Mouse (Mus musculus) heart, embryonic 14.5 days (tissue): ENCODE data around the gene Wdr11. TPM values are rescaled to one million over a fixed set of nuclear protein-coding genes. Genes with fewer than 3 reads are reported as not detected.

Experiments
- ATAC-seq: fragments of 200-750 bp; cut with Nextera tagmentation; 2 replicates; pipeline ENCODE4 v1.8.0; 2017; ENCODE audit warnings: low read depth, moderate TSS enrichment; ENCODE audit not compliant: insufficient number of reproducible peaks, insufficient read depth, low FRiP score
- H3K27ac ChIP-seq, 2 experiments: fragments of 200-500 bp in 1 of 2; fragments of 300-500 bp in 1 of 2; sonication (generic) in 1 of 2; replicated peaks in 1 of 2; 2 replicates each; pipeline ENCODE4 v1.5.1; 2012 to 2014; ENCODE audit warnings: low read depth in 2 of 2, low read length in 2 of 2, control low read depth in 1 of 2, mild to moderate bottlenecking in 1 of 2, mixed read lengths in 1 of 2; ENCODE audit not compliant: control insufficient read depth in 1 of 2, insufficient read depth in 1 of 2
- H3K27me3 ChIP-seq: fragments of 300-500 bp; sonication (generic); 2 replicates; pipeline ENCODE4 v1.6.1; 2014; ENCODE audit warnings: mild to moderate bottlenecking, low read length, control low read depth; ENCODE audit not compliant: control insufficient read depth, insufficient read depth
- H3K36me3 ChIP-seq: fragments of 300-500 bp; sonication (generic); 2 replicates; pipeline ENCODE4 v1.6.1; 2014; ENCODE audit warnings: mild to moderate bottlenecking, control low read depth, low read length, mixed read lengths; ENCODE audit not compliant: control insufficient read depth, insufficient read depth
- H3K4me1 ChIP-seq, 2 experiments: fragments of 200-500 bp in 1 of 2; fragments of 300-500 bp in 1 of 2; sonication (generic) in 1 of 2; 2 replicates each; pipeline ENCODE4 v1.6.1; 2012 to 2014; ENCODE audit warnings: low read length in 2 of 2, control low read depth in 1 of 2, mixed read lengths in 1 of 2; ENCODE audit not compliant: control insufficient read depth in 2 of 2, insufficient read depth in 2 of 2
- H3K4me2 ChIP-seq: fragments of 300-500 bp; sonication (generic); 2 replicates; pipeline ENCODE4 v1.6.1; 2014; ENCODE audit warnings: mild to moderate bottlenecking, low read length
- H3K4me3 ChIP-seq, 2 experiments: fragments of 200-500 bp in 1 of 2; fragments of 300-500 bp in 1 of 2; sonication (generic) in 1 of 2; 2 replicates each; pipeline ENCODE4 v1.5.1; 2012 to 2014; ENCODE audit warnings: low read length in 2 of 2, mild to moderate bottlenecking in 2 of 2, control low read depth in 1 of 2, low read depth in 1 of 2, moderate library complexity in 1 of 2; ENCODE audit not compliant: control insufficient read depth in 1 of 2, insufficient read depth in 1 of 2
- H3K9ac ChIP-seq: fragments of 300-500 bp; sonication (generic); 2 replicates; pipeline ENCODE4 v1.6.1; 2014; ENCODE audit warnings: mild to moderate bottlenecking, low read length
- H3K9me3 ChIP-seq: fragments of 300-500 bp; sonication (generic); 2 replicates; pipeline ENCODE4 v1.6.1; 2016; ENCODE audit warnings: low read length, control low read depth; ENCODE audit not compliant: control insufficient read depth
- WGBS: fragments of 180-500 bp; shearing (Covaris S2); extraction: QIAGEN DNeasy Blood & Tissue Kit; methylation state at CpG from one replicate; pipeline ENCODE4 v1.1.7; 2014; 5-methylcytosine and 5-hydroxymethylcytosine counted together
- polyA plus RNA-seq: library from polyadenylated mRNA; unstranded; fragments of >200 nt; fragmentation: Nextera tagmentation; extraction: Ambion mirVana; gene quantifications from 2 replicates; pipeline ENCODE4 v1.2.1, GENCODE M21; 2014

The Wdr11 gene
- polyA plus RNA-seq, 1 experiment from 2014 or later, result 29.5 TPM

- Histone ChIP-seq H3K27me3 (no peaks in the 10 kb centered on the region), H3K9me3 (no peaks in the 10 kb centered on the region), H3K4me2 (no peak overlapping the region), H3K9ac (no peak overlapping the region), H3K4me1 (peaks cover 7 to 17% of the 10 kb centered on the region in 2 experiments; a peak in 2 of 4 replicates), H3K36me3 (no peaks in the 10 kb centered on the region), H3K4me3 (no peak overlapping the region), H3K27ac (no peak overlapping the region)
- ATAC-seq, result no peak
- 16% methylated on average over 11 of the region's 11 CpGs for WGBS
Observed at GRCm38 (mm10) chr7:129653791-129654271, 62.2 kb downstream of the Wdr11 start.

GRCm38 (mm10) chr7:129654923-129655322 is 63.3 kb downstream of the Wdr11 start:
- H3K27ac ChIP-seq, result no peak overlapping the region
- H3K9ac ChIP-seq, result no peak overlapping the region
- 34% methylated on average over 12 of the region's 12 CpGs for WGBS
- ATAC-seq, result no peak
- peak overlapping the region; percentile 3; the same call in 1 of the 2 replicates for H3K4me2 ChIP-seq
- no peaks in the 10 kb centered on the region for H3K36me3 ChIP-seq
- H3K9me3 ChIP-seq, result no peaks in the 10 kb centered on the region
- H3K27me3 ChIP-seq, result no peaks in the 10 kb centered on the region
- H3K4me1 ChIP-seq, result peaks cover 7 to 17% of the 10 kb centered on the region in 2 experiments; a peak in 2 of 4 replicates
- no peak overlapping the region for H3K4me3 ChIP-seq

- Histone ChIP-seq H3K27me3 (no peaks in the 10 kb centered on the region), H3K36me3 (no peaks in the 10 kb centered on the region), H3K4me2 (no peak overlapping the region), H3K9me3 (no peaks in the 10 kb centered on the region), H3K27ac (no peak overlapping the region), H3K9ac (no peak overlapping the region), H3K4me3 (no peak overlapping the region), H3K4me1 (peaks cover 5 to 12% of the 10 kb centered on the region in 2 experiments; a peak in 2 of 4 replicates)
- 75% methylated on average over 14 of the region's 14 CpGs for WGBS
- no peak for ATAC-seq
Observed at GRCm38 (mm10) chr7:129655604-129656226, 64.1 kb downstream of the Wdr11 start.

GRCm38 (mm10) chr7:129657867-129658266 is 66.2 kb downstream of the Wdr11 start:
- Histone ChIP-seq H3K4me1 (peaks cover 0 to 2% of the 10 kb centered on the region in 2 experiments; a peak in 1 of 4 replicates), H3K4me2 (no peak overlapping the region), H3K27me3 (no peaks in the 10 kb centered on the region), H3K9me3 (no peaks in the 10 kb centered on the region), H3K9ac (no peak overlapping the region), H3K4me3 (no peak overlapping the region), H3K36me3 (no peaks in the 10 kb centered on the region), H3K27ac (no peak overlapping the region)
- no peak for ATAC-seq
- WGBS, result 80% methylated on average over 8 of the region's 8 CpGs

GRCm38 (mm10) chr7:129659755-129660154 is 68.1 kb downstream of the Wdr11 start:
- Histone ChIP-seq H3K4me1 (peaks cover 0 to 1% of the 10 kb centered on the region in 2 experiments; a peak in 1 of 4 replicates), H3K4me2 (no peak overlapping the region), H3K27me3 (no peaks in the 10 kb centered on the region), H3K4me3 (no peak overlapping the region), H3K9ac (no peak overlapping the region), H3K36me3 (no peaks in the 10 kb centered on the region), H3K9me3 (no peaks in the 10 kb centered on the region), H3K27ac (no peak overlapping the region)
- 86% methylated on average over 8 of the region's 8 CpGs for WGBS
- ATAC-seq, result no peak

- WGBS, result 94% methylated on average over 9 of the region's 9 CpGs
- no peaks in the 10 kb centered on the region; a peak in 1 of 4 replicates for H3K4me1 ChIP-seq
- no peak for ATAC-seq
- no peak overlapping the region for H3K4me3 ChIP-seq
- no peak overlapping the region for H3K9ac ChIP-seq
- no peak overlapping the region for H3K4me2 ChIP-seq
- H3K27me3 ChIP-seq, result no peaks in the 10 kb centered on the region
- no peaks in the 10 kb centered on the region for H3K9me3 ChIP-seq
- H3K27ac ChIP-seq, result no peak overlapping the region
- no peaks in the 10 kb centered on the region for H3K36me3 ChIP-seq
Observed at GRCm38 (mm10) chr7:129660546-129660945, 68.9 kb downstream of the Wdr11 start.

GRCm38 (mm10) chr7:129662051-129662789 is 70.6 kb downstream of the Wdr11 start:
- no peak overlapping the region for H3K4me3 ChIP-seq
- H3K4me2 ChIP-seq, result no peak overlapping the region
- no peaks in the 10 kb centered on the region for H3K27me3 ChIP-seq
- H3K27ac ChIP-seq, result 0 out of 4 replicates have a peak overlapping the region, but pooled peaks of 1 of the 2 experiments have one; percentile 9
- H3K9ac ChIP-seq, result no peak overlapping the region
- 75% methylated on average over 16 of the region's 16 CpGs for WGBS
- no peaks in the 10 kb centered on the region for H3K36me3 ChIP-seq
- no peaks in the 10 kb centered on the region; a peak in 1 of 4 replicates for H3K4me1 ChIP-seq
- H3K9me3 ChIP-seq, result no peaks in the 10 kb centered on the region
- ATAC-seq, result no peak
